In the genomic region with DNA sequence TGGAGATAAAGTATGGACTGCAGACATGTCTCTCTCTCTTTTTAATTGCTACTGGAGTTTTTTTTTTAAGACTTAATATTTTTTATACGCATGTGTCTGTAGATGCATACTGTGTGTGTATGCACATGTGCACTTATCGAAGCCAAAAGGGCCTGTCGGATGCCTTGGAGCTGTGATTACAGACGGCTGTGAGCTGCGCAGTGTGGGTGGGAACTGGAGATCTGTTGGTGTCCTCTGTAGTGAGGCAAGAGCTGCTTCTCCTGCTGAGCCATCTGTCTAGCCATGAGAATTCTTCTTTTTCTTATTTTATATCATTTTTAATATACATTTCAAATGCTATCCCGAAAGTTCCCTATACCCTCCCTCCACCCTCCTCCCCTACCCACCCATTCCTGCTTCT, we compare ENCODE assay signal across 16 mouse cellular contexts. TPM values are rescaled to one million over a fixed set of nuclear protein-coding genes. Genes with fewer than 3 reads are reported as not detected.
DNase-seq lines count a peak whose midpoint lies in the region; ATAC-seq and TF ChIP-seq lines count a peak whose summit lies in the region.
"Had no signal": no experiment of that assay in that cellular context is flagged by ENCODE, and none has a peak within 500 bp of the region (broad histone marks: within the 10 kb centered on the region; RNA-seq: fewer than 3 reads in every experiment).

No protein-coding gene starts in this region.

- ATAC-seq in lung, embryonic 16.5 days (ENCODE audit: low read depth) = peak; percentile 92
- ATAC-seq in midbrain, embryonic 11.5 days (ENCODE audit: low FRiP score) = no peak
- ATAC-seq: CD4-positive, CD25-positive, alpha-beta regulatory T cell, adult 4 months; midbrain, embryonic 16.5 days had no signal

- intact Hi-C loops in left cerebral cortex, adult 2 months (cut with DNase I) = loop anchor here (2.0 kb wide), 1 partner anchor 35 kb away; no protein-coding TSS in a partner anchor

- peak overlapping the region; percentile 23; the same call in 1 of the 2 replicates for H3K27ac ChIP-seq in lung, embryonic 16.5 days (ENCODE audit: low read length)
- no peak overlapping the region for H3K27ac ChIP-seq in left cerebral cortex, adult 2 months
- H3K27ac ChIP-seq in midbrain, embryonic 11.5 days (ENCODE audit: low read depth, low read length) = no peak overlapping the region
- H3K27ac ChIP-seq: embryonic facial prominence, embryonic 13.5 days; heart, embryonic 15.5 days; hindbrain, embryonic 13.5 days; macrophage; neural tube, embryonic 12.5 days had no signal

- H3K4me1 ChIP-seq in lung, embryonic 16.5 days (replicated peaks; ENCODE audit: control insufficient read depth, insufficient read depth, low read length) = 0 out of 2 replicates have a peak, but pooled peaks cover 3% of the 10 kb centered on the region
- no peaks in the 10 kb centered on the region; the same call in 1 of the 2 replicates for H3K4me1 ChIP-seq in lung, adult 2 months (ENCODE audit: control insufficient read depth, insufficient read depth, low read length)
- H3K4me1 ChIP-seq in midbrain, embryonic 11.5 days (ENCODE audit: control insufficient read depth, insufficient read depth, low read length) = no peaks in the 10 kb centered on the region
- H3K4me1 ChIP-seq: hindbrain, embryonic 13.5 days; neural tube, embryonic 12.5 days had no signal

- H3K9me3 ChIP-seq in lung, embryonic 16.5 days (ENCODE audit: control insufficient read depth, low read length) = no peaks in the 10 kb centered on the region
- no peaks in the 10 kb centered on the region for H3K9me3 ChIP-seq in midbrain, embryonic 11.5 days (ENCODE audit: control insufficient read depth, low read length)
- H3K9me3 ChIP-seq: embryonic facial prominence, embryonic 13.5 days; heart, embryonic 15.5 days; hindbrain, embryonic 13.5 days; neural tube, embryonic 12.5 days had no signal

- H3K27me3 ChIP-seq in lung, embryonic 16.5 days (ENCODE audit: control insufficient read depth, insufficient read depth, low read depth, low read length) = no peaks in the 10 kb centered on the region
- H3K27me3 ChIP-seq in midbrain, embryonic 11.5 days (ENCODE audit: control insufficient read depth, insufficient read depth, low read length) = no peaks in the 10 kb centered on the region
- H3K27me3 ChIP-seq: embryonic facial prominence, embryonic 13.5 days; heart, embryonic 15.5 days; hindbrain, embryonic 13.5 days; neural tube, embryonic 12.5 days had no signal

- no peak for DNase-seq in lung, adult 2 months
- peak; percentile 78 to 91 for DNase-seq in layer of hippocampus, adult 18-20 months (ENCODE audit: low spot score in 2 of 2)
- peak; percentile 25 to 32 for DNase-seq in left cerebral cortex, adult 2 months (ENCODE audit: extremely low spot score in 1 of 2, low spot score in 2 of 2)
- DNase-seq in telencephalon, adult 2 months (ENCODE audit: low read depth, low spot score) = peak; percentile 74
- no peak for DNase-seq in liver
- no peak for DNase-seq in midbrain, embryonic 11.5 days (ENCODE audit: low spot score, missing footprints)
- DNase-seq: cerebellum, adult 11-12 months; kidney, adult 8-10 months had no signal

- no peak for TF ChIP-seq POLR2A in lung, adult 2 months (IDR thresholded peaks at IDR 0.05; ENCODE audit: borderline replicate concordance, extremely low read depth, low read depth, low read length)

- H3K9ac ChIP-seq in lung, embryonic 16.5 days (ENCODE audit: low read length) = no peak overlapping the region
- no peak overlapping the region for H3K9ac ChIP-seq in midbrain, embryonic 11.5 days (ENCODE audit: low read length)
- H3K9ac ChIP-seq: embryonic facial prominence, embryonic 13.5 days; heart, embryonic 15.5 days; hindbrain, embryonic 13.5 days; neural tube, embryonic 12.5 days had no signal

- no peak overlapping the region for H3K4me3 ChIP-seq in lung, embryonic 16.5 days (ENCODE audit: low read length)
- H3K4me3 ChIP-seq in lung, adult 2 months (replicated peaks; ENCODE audit: extremely low read depth, low read depth, low read length) = no peak overlapping the region
- no peak overlapping the region for H3K4me3 ChIP-seq in left cerebral cortex, adult 2 months
- no peak overlapping the region for H3K4me3 ChIP-seq in midbrain, embryonic 11.5 days (ENCODE audit: low read depth, low read length)
- H3K4me3 ChIP-seq: embryonic facial prominence, embryonic 13.5 days; heart, embryonic 15.5 days; hindbrain, embryonic 13.5 days; neural tube, embryonic 12.5 days had no signal

- no peaks in the 10 kb centered on the region for H3K36me3 ChIP-seq in lung, embryonic 16.5 days (ENCODE audit: control insufficient read depth, insufficient read depth, low read length)
- H3K36me3 ChIP-seq in midbrain, embryonic 11.5 days (ENCODE audit: control insufficient read depth, insufficient read depth, low read length) = no peaks in the 10 kb centered on the region
- H3K36me3 ChIP-seq: embryonic facial prominence, embryonic 13.5 days; heart, embryonic 15.5 days; hindbrain, embryonic 13.5 days; neural tube, embryonic 12.5 days had no signal

- TF ChIP-seq CTCF in lung, adult 2 months (IDR thresholded peaks at IDR 0.05; ENCODE audit: insufficient read depth, low read length) = no peak
- no peak for TF ChIP-seq CTCF in left cerebral cortex, adult 2 months (IDR thresholded peaks at IDR 0.05)

- WGBS in lung, embryonic 16.5 days = 57% methylated on average over 6 of the region's 6 CpGs
- 73% methylated on average over 6 of the region's 6 CpGs for WGBS in lung, adult 2 months
- WGBS in midbrain, embryonic 11.5 days = 83% methylated on average over 6 of the region's 6 CpGs

- H3K4me2 ChIP-seq in lung, embryonic 16.5 days (ENCODE audit: low read depth, low read length) = no peak overlapping the region
- no peak overlapping the region for H3K4me2 ChIP-seq in midbrain, embryonic 11.5 days
- H3K4me2 ChIP-seq: embryonic facial prominence, embryonic 13.5 days; heart, embryonic 15.5 days; hindbrain, embryonic 13.5 days; neural tube, embryonic 12.5 days had no signal

RNA-seq across cellular contexts. Expression of a gene that starts 37.4 kb away (rescaled TPM):
- polyA plus RNA-seq in lung, embryonic 16.5 days (2015; fragmentation: Nextera tagmentation; extraction: Ambion mirVana) = 39.3 and 40.5 TPM in 2 replicates
- 6.3 and 9.9 TPM in 2 replicates for polyA plus RNA-seq in lung, adult 2 months (2012; rRNA removed)
- total RNA-seq in layer of hippocampus, adult 18-20 months (2021) = 10 to 100 TPM; 47.4 to 47.7 TPM
- 10 to 100 TPM; 35.1 to 42.4 TPM for total RNA-seq in left cerebral cortex, adult 2 months (2021)
- polyA plus RNA-seq in midbrain, embryonic 11.5 days (2014; fragmentation: Nextera tagmentation; extraction: Ambion mirVana) = 36.6 and 38.6 TPM in 2 replicates

Comparison
In these comparisons a context has a peak if more than half of its experiments do, and no peak if none do; other contexts are left out.
1. DNase-seq: peak in layer of hippocampus, adult 18-20 months (2 of 2), left cerebral cortex, adult 2 months (2 of 2) and telencephalon, adult 2 months (single experiment); none in lung, adult 2 months (single experiment), liver (single experiment) and midbrain, embryonic 11.5 days (single experiment).